Mouse (Mus musculus): ENCODE results near the gene Tspan14.

GRCm38 (mm10) chr14:40937052-40937451 lies 29.6 kb downstream of the Tspan14 start:
- no peak for TF ChIP-seq CTCF (IDR thresholded peaks at IDR 0.05; ENCODE audit: insufficient read depth, low read length)
- no peak for TF ChIP-seq POLR2A (IDR thresholded peaks at IDR 0.05; ENCODE audit: borderline replicate concordance, extremely low read depth, low read depth, low read length)

Data from lung, adult 2 months (tissue).